Mouse (Mus musculus) lung, postnatal 0 days (tissue): ENCODE results near the gene Trim30d. TPM values are rescaled to one million over a fixed set of nuclear protein-coding genes. Genes with fewer than 3 reads are reported as not detected.
A peak's percentile ranks its signal among the peaks of the same experiment; 100 is the strongest.
"Not testable (repeated sequence)": the region's sequence is repeated elsewhere in the genome, so short reads cannot be mapped to it uniquely, and the experiment has no call there.

Experiments
- ATAC-seq: fragments of 200-750 bp; cut with Nextera tagmentation; 2 replicates; pipeline ENCODE4 v1.8.0; 2017; ENCODE audit warnings: moderate library complexity
- DNase-seq: peaks from one replicate; pipeline ENCODE4 v3.0.0-alpha.2; 2016; ENCODE audit warnings: low spot score
- H3K27ac ChIP-seq: fragments of 300-500 bp; sonication (generic); 2 replicates; pipeline ENCODE4 v1.5.1; 2014; ENCODE audit warnings: antibody characterized with exemption, mild to moderate bottlenecking, low read length, mixed read lengths
- H3K27me3 ChIP-seq: fragments of 300-500 bp; sonication (generic); replicated peaks from 2 replicates; pipeline ENCODE4 v1.6.1; 2014; ENCODE audit warnings: low read length, mixed read lengths; ENCODE audit not compliant: insufficient read depth
- H3K36me3 ChIP-seq: fragments of 300-500 bp; sonication (generic); 2 replicates; pipeline ENCODE4 v1.6.1; 2014; ENCODE audit warnings: low read length, mixed read lengths; ENCODE audit not compliant: insufficient read depth
- H3K4me1 ChIP-seq: fragments of 300-500 bp; sonication (generic); 2 replicates; pipeline ENCODE4 v1.6.1; 2014; ENCODE audit warnings: antibody characterized with exemption, low read depth, low read length, mixed read lengths; ENCODE audit not compliant: insufficient read depth
- H3K4me2 ChIP-seq: fragments of 300-500 bp; sonication (generic); replicated peaks from 2 replicates; pipeline ENCODE4 v1.6.1; 2014; ENCODE audit warnings: low read depth, mild to moderate bottlenecking, low read length, moderate library complexity, mixed read lengths
- H3K4me3 ChIP-seq: fragments of 300-500 bp; sonication (generic); 2 replicates; pipeline ENCODE4 v1.5.1; 2014; ENCODE audit warnings: low read depth, low read length
- H3K9ac ChIP-seq: fragments of 300-500 bp; sonication (generic); replicated peaks from 2 replicates; pipeline ENCODE4 v1.6.1; 2014; ENCODE audit warnings: low read depth, mild to moderate bottlenecking
- H3K9me3 ChIP-seq: fragments of 300-500 bp; sonication (generic); 2 replicates; pipeline ENCODE4 v1.6.1; 2016; ENCODE audit warnings: low read length, mixed read lengths
- CTCF ChIP-seq: IDR thresholded peaks from 2 replicates; pipeline ENCODE4 v1.5.1; 2016; ENCODE audit warnings: antibody characterized with exemption, mild to moderate bottlenecking
- EP300 ChIP-seq: IDR thresholded peaks from 2 replicates; pipeline ENCODE4 v1.6.1; 2016; ENCODE audit warnings: antibody characterized with exemption, mild to moderate bottlenecking, control low read depth
- WGBS: fragments of 180-500 bp; shearing (Covaris S2); extraction: QIAGEN DNeasy Blood & Tissue Kit; methylation state at CpG from one replicate; pipeline ENCODE4 v1.1.7; 2014; 5-methylcytosine and 5-hydroxymethylcytosine counted together
- polyA plus RNA-seq: library from polyadenylated mRNA; unstranded; fragments of >200 nt; fragmentation: Nextera tagmentation; extraction: Ambion mirVana; gene quantifications from 2 replicates; pipeline ENCODE4 v1.2.1, GENCODE M21; 2015

Trim30d gene
- 1.9 and 2.1 TPM in 2 replicates for polyA plus RNA-seq

DNA sequence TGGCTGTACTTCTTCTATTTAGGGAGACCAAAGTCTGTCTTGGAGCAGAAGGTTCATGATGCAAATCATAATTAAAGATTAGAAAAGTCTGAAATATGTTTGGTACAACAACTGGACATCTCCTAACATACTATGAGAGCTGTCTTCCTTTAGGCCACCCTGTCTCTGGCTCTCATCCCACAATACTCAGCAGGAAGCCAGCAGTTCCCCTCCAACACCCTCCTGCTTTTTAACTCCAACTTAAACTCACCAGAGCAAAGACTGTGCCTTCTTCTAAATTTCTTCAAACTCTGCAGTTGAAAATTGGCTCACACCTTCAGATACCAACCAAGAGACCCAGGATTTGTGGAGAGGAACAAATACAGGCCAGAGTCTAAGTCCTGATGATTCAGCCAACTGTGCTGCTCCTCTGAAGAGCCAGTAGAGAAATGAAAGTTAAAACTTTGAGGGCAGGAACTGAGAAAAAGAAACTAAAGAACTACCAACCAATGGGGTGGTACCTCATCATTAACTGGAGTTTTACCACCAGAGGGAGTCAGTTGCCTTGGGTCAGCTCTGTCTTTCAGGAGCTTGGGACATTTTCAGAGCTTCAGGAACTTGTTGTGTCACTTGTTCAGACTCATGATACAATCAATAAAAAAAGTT, at the start of gene Trim30d:
Gene Trim30d (minus strand): TSS at position 429 of the 645 bp plus-strand sequence.
- TF ChIP-seq CTCF = peak; percentile 50
- not testable (repeated sequence) for H3K27me3 ChIP-seq, H3K27ac ChIP-seq, H3K4me3 ChIP-seq, H3K9ac ChIP-seq, H3K4me1 ChIP-seq, H3K36me3 ChIP-seq, H3K9me3 ChIP-seq
- H3K4me2 ChIP-seq = peak within 1 kb of the TSS; percentile 33; the same call in 1 of the 2 replicates
- DNase-seq = peak; percentile 40
- ATAC-seq = peak; percentile 80

GRCm38 (mm10) chr7:104552700-104553099, 45.1 kb upstream of the Trim30d start:
- no peaks in the 10 kb centered on the region for H3K36me3 ChIP-seq
- no peak for TF ChIP-seq CTCF
- TF ChIP-seq EP300 = no peak
- no peak overlapping the region for H3K4me3 ChIP-seq
- no peaks in the 10 kb centered on the region for H3K4me1 ChIP-seq
- 52% methylated on average over 1 of the region's 1 CpGs for WGBS
- H3K27ac ChIP-seq = no peak overlapping the region
- no peaks in the 10 kb centered on the region for H3K9me3 ChIP-seq
- DNase-seq (no peak), ATAC-seq (no peak)
- H3K27me3 ChIP-seq = no peaks in the 10 kb centered on the region
- no peak overlapping the region for H3K9ac ChIP-seq
- H3K4me2 ChIP-seq = no peak overlapping the region

DNA sequence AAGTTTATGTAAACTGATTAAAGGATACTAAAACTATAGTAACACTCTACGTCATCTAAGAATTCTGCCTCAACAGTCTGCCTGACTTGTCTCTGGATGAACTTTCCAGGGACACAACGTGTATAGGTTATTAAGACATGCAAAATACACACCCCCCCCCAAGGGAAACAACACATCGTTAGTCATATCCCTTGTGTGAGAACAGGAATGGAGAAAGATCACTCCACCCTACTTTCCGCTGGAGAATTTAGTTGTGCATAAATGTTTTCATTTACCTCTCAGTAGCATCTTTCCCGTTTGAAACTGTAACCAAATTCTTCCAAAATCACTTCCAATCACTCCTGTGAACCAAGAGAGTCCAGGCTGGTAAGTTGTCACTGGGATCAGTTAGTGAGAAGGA, 42.2 kb upstream of the Trim30d start, which contains the start of gene Olfr651:
Gene Olfr651 (plus strand): TSS at position 301 of the 400 bp plus-strand sequence.
- ATAC-seq (no peak), DNase-seq (no peak)
- Histone ChIP-seq H3K9ac (no peak within 1 kb of the TSS), H3K4me3 (no peak within 1 kb of the TSS), H3K9me3 (no peaks in the 10 kb centered on the region), H3K27me3 (no peaks in the 10 kb centered on the region), H3K4me2 (no peak within 1 kb of the TSS), H3K27ac (no peak within 1 kb of the TSS), H3K4me1 (no peaks in the 10 kb centered on the region), H3K36me3 (no peaks in the 10 kb centered on the region)
- no peak for TF ChIP-seq EP300
- TF ChIP-seq CTCF = no peak
- WGBS = 54% methylated on average over 5 of the region's 5 CpGs

DNA sequence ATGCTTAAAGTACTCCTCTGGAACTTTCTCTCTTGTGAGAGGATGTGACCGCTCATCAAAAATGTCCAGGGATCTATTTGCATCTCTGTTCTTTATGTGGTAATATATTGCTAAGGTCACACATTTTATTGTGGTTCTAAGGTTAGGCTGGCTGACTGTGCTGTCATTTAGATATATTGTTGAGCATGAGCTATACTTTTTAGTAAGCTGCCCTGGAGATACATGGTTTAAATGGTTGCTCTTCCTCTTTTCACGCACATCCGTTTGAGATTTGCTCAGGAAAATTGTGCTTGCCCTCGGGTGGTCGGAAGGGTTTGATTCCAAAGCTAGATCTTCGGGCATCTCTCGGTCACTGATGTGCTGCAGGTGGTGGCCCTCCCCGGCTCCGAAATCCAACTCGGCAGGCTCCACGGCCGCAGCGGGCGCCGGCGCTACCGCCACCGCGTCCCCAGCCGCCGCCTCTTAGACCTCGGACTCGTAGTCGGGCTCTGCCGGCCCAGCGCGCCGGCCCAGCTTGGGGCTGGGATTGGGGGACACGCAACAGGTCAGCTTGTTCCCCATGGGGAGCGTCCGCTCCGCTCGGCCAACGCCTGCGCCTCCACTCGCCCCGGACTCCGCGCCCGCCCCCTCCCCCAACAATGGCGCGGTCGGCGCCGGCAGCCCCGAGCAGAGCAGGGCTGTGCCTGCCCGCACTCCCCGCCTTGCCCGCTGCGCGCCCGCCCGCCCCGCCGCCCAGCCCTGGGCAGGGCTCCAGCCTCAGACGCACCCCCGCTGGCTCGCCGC, 5.9 kb downstream of the Trim30d start:
- peak; percentile 21 for DNase-seq
- no peak for TF ChIP-seq CTCF
- TF ChIP-seq EP300 = no peak
- Histone ChIP-seq H3K9ac (0 out of 2 replicates have a peak overlapping the region, but pooled peaks have one; percentile 19), H3K4me3 (peak overlapping the region; percentile 43), H3K36me3 (no peaks in the 10 kb centered on the region), H3K4me1 (no peaks in the 10 kb centered on the region), H3K9me3 (no peaks in the 10 kb centered on the region), H3K4me2 (peak overlapping the region; percentile 62), H3K27me3 (no peaks in the 10 kb centered on the region), H3K27ac (no peak overlapping the region)
- WGBS = 3% methylated on average over 39 of the region's 59 CpGs
- ATAC-seq = peak; percentile 91

GRCm38 (mm10) chr7:104501186-104501585, 6.5 kb downstream of the Trim30d start:
- H3K27ac ChIP-seq, H3K4me2 ChIP-seq, H3K4me3 ChIP-seq, H3K9me3 ChIP-seq, H3K9ac ChIP-seq, H3K27me3 ChIP-seq, DNase-seq, H3K36me3 ChIP-seq, H3K4me1 ChIP-seq: not testable (repeated sequence)
- peak; percentile 54; the same call in 1 of the 2 replicates for ATAC-seq
- 42% methylated on average over 6 of the region's 6 CpGs for WGBS

- not testable (repeated sequence) for H3K9me3 ChIP-seq, H3K36me3 ChIP-seq, H3K4me1 ChIP-seq, H3K4me3 ChIP-seq, H3K9ac ChIP-seq, H3K27ac ChIP-seq, DNase-seq, H3K4me2 ChIP-seq, ATAC-seq, H3K27me3 ChIP-seq
- 52% methylated on average over 6 of the region's 8 CpGs for WGBS
Observed at GRCm38 (mm10) chr7:104499464-104499863, 8.2 kb downstream of the Trim30d start.
